In genomic region chr2:143206053-143206452, GRCm38 (mm10) we compare ENCODE assay signal across 29 mouse cellular contexts.
"Had no signal": no experiment of that assay in that cellular context is flagged by ENCODE, and none has a peak within 500 bp of the region (broad histone marks: within the 10 kb centered on the region; RNA-seq: fewer than 3 reads in every experiment).

No protein-coding gene starts in this region.

- H3K4me2 ChIP-seq: embryonic facial prominence, embryonic 12.5 days; embryonic facial prominence, embryonic 13.5 days; embryonic facial prominence, embryonic 15.5 days; forebrain, embryonic 12.5 days; forebrain, embryonic 13.5 days; forebrain, embryonic 15.5 days had no signal

- H3K4me1 ChIP-seq: embryonic facial prominence, embryonic 10.5 days; embryonic facial prominence, embryonic 12.5 days; embryonic facial prominence, embryonic 13.5 days; embryonic facial prominence, embryonic 15.5 days; forebrain, embryonic 10.5 days; forebrain, embryonic 12.5 days; forebrain, embryonic 13.5 days; forebrain, embryonic 15.5 days had no signal

- H3K36me3 ChIP-seq: embryonic facial prominence, embryonic 10.5 days; embryonic facial prominence, embryonic 12.5 days; embryonic facial prominence, embryonic 13.5 days; embryonic facial prominence, embryonic 15.5 days; forebrain, embryonic 10.5 days; forebrain, embryonic 12.5 days; forebrain, embryonic 15.5 days had no signal

- DNase-seq: cerebellum, adult 2 months; cerebellum, adult 8-10 months; cerebellum, adult 9-10 months; cerebellum, adult 9-11 months; cerebellum, postnatal 10 days; cerebellum, postnatal 14 days; cerebellum, postnatal 25 days; cerebellum, postnatal 36 days; embryo, embryonic 11 days; forebrain, postnatal 0 days; gastrocnemius, adult 2 months; gastrocnemius, postnatal 10 days; gastrocnemius, postnatal 14 days; gastrocnemius, postnatal 25 days; gastrocnemius, postnatal 36 days; heart, adult 11 months; heart, adult 18-20 months; heart, adult 2 months had no signal

- ATAC-seq: forebrain, embryonic 13.5 days; forebrain, embryonic 14.5 days; forebrain, embryonic 15.5 days; forebrain, embryonic 16.5 days; forebrain, postnatal 0 days had no signal

- H3K9ac ChIP-seq: embryonic facial prominence, embryonic 12.5 days; embryonic facial prominence, embryonic 13.5 days; embryonic facial prominence, embryonic 15.5 days; forebrain, embryonic 12.5 days; forebrain, embryonic 13.5 days; forebrain, embryonic 15.5 days; forebrain, postnatal 0 days had no signal

- H3K27me3 ChIP-seq: embryonic facial prominence, embryonic 12.5 days; embryonic facial prominence, embryonic 13.5 days; embryonic facial prominence, embryonic 15.5 days; forebrain, embryonic 12.5 days; forebrain, embryonic 13.5 days; forebrain, embryonic 15.5 days had no signal

- H3K9me3 ChIP-seq: embryonic facial prominence, embryonic 10.5 days; embryonic facial prominence, embryonic 12.5 days; embryonic facial prominence, embryonic 13.5 days; embryonic facial prominence, embryonic 15.5 days; forebrain, embryonic 10.5 days; forebrain, embryonic 12.5 days; forebrain, embryonic 13.5 days; forebrain, embryonic 15.5 days had no signal

- H3K27ac ChIP-seq: embryonic facial prominence, embryonic 10.5 days; embryonic facial prominence, embryonic 12.5 days; embryonic facial prominence, embryonic 13.5 days; embryonic facial prominence, embryonic 15.5 days; forebrain, embryonic 10.5 days; forebrain, embryonic 12.5 days; forebrain, embryonic 13.5 days; forebrain, embryonic 15.5 days; gastrocnemius, adult 2 months; heart, adult 2 months had no signal

- H3K4me3 ChIP-seq: embryonic facial prominence, embryonic 10.5 days; embryonic facial prominence, embryonic 12.5 days; embryonic facial prominence, embryonic 13.5 days; embryonic facial prominence, embryonic 15.5 days; erythroblast, embryonic 14.5 days; forebrain, embryonic 10.5 days; forebrain, embryonic 12.5 days; forebrain, embryonic 13.5 days; forebrain, embryonic 15.5 days; gastrocnemius, adult 2 months; heart, adult 2 months had no signal
